Mouse (Mus musculus) cerebellum, adult 2 months (tissue): Measurements from ENCODE around the gene Mslnl. TPM values are rescaled to one million over a fixed set of nuclear protein-coding genes. Genes with fewer than 3 reads are reported as not detected.

Experiments
- DNase-seq, 2 experiments: peaks; one replicate each; pipeline ENCODE4 v3.0.0; 2021
- H3K27ac ChIP-seq: fragments of 200-500 bp; 2 replicates; pipeline ENCODE4 v1.5.1; 2012; ENCODE audit warnings: low read length, control low read depth, inconsistent platforms; ENCODE audit not compliant: insufficient read depth
- H3K27me3 ChIP-seq: fragments of 200-500 bp; 2 replicates; pipeline ENCODE4 v1.6.1; 2012; ENCODE audit warnings: inconsistent platforms, mild to moderate bottlenecking, low read length, moderate library complexity; ENCODE audit not compliant: control insufficient read depth, insufficient read depth
- H3K4me1 ChIP-seq: fragments of 200-500 bp; 2 replicates; pipeline ENCODE4 v1.6.1; 2011; ENCODE audit warnings: low read length; ENCODE audit not compliant: control insufficient read depth, insufficient read depth
- H3K4me3 ChIP-seq: fragments of 200-500 bp; replicated peaks from 2 replicates; pipeline ENCODE3; 2011; ENCODE audit warnings: mild to moderate bottlenecking, low read depth, low read length, control low read depth; ENCODE audit not compliant: insufficient read depth
- CTCF ChIP-seq: fragments of 200-500 bp; IDR thresholded peaks from 2 replicates; pipeline ENCODE4 v1.5.1; 2011; ENCODE audit warnings: low read depth, mild to moderate bottlenecking, control low read depth, low read length, moderate library complexity, borderline replicate concordance; ENCODE audit not compliant: insufficient read depth
- POLR2A ChIP-seq: fragments of 200-500 bp; IDR thresholded peaks from 2 replicates; pipeline ENCODE4 v1.6.1; 2011; ENCODE audit warnings: low read length, control low read depth, borderline replicate concordance; ENCODE audit not compliant: insufficient read depth
- WGBS: fragments of 180-500 bp; shearing (Covaris S2); methylation state at CpG from one replicate; pipeline ENCODE4 v1.1.7; 2018; 5-methylcytosine and 5-hydroxymethylcytosine counted together
- polyA plus RNA-seq: library from polyadenylated mRNA; depleted of rRNA; stranded (reverse); fragments of >200 nt; gene quantifications from 2 replicates; pipeline ENCODE4 v1.2.3, GENCODE M21; 2012; rRNA removed

Gene Mslnl
- polyA plus RNA-seq, 1 experiment: 1.1 TPM

DNA sequence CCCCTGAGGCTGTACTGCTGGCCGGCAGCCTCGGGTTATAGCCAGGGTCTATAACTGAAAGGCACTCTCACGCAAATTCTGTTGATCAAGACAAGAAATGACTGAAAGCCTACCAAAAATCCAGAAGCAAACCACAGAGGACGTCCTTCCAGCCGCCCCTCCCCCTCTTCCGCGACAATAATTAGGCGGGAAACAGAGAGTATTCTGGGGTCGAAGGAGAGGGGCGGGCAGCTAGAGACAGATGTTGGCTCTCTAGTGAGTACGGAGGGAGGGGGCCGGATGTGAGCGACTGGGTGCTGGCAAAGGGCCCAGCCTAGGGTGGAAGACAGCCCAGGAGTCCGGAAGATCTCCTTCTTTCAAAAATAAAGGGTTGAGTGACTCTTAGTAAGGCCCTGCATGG, 56.8 kb downstream of the Mslnl start, which contains the start of gene Fam173a:
TSS of gene Fam173a (minus strand) at position 287 of the 400 bp plus-strand sequence.
- peaks cover 8% of the 10 kb centered on the region for H3K4me1 ChIP-seq
- no peaks in the 10 kb centered on the region for H3K27me3 ChIP-seq
- H3K4me3 ChIP-seq: peak within 1 kb of the TSS; percentile 91
- WGBS: 0% methylated on average over 14 of the region's 14 CpGs
- TF ChIP-seq CTCF (no peak), POLR2A (no peak)
- peak in 1 of 2 experiments; percentile 64 for DNase-seq
- peak within 1 kb of the TSS; percentile 95 for H3K27ac ChIP-seq

DNA sequence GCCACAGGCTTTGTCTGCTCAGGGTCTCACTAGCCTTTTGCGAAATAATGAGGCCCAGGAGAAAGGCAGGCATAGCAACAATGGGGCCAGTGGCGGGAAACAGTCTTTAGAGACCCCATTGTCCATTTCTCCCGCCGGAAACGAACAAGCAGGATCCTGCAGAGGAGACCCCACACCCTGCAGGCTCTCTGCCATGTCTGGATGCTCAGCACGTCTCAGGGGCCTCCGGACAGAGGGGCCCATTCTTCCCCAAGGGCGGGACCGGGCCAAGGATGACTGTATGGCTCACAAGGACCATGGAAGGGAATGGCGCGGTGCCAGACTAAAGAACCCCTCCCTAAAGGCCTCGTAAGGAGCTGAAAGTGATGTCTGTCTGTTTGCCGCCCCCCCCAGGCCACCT, 58.4 kb downstream of the Mslnl start:
- Histone ChIP-seq H3K27ac (no peak overlapping the region), H3K27me3 (no peaks in the 10 kb centered on the region), H3K4me3 (no peak overlapping the region), H3K4me1 (peaks cover 8% of the 10 kb centered on the region)
- 20% methylated on average over 13 of the region's 13 CpGs for WGBS
- DNase-seq: peak in 1 of 2 experiments; percentile 27
- no peak for TF ChIP-seq CTCF

DNA sequence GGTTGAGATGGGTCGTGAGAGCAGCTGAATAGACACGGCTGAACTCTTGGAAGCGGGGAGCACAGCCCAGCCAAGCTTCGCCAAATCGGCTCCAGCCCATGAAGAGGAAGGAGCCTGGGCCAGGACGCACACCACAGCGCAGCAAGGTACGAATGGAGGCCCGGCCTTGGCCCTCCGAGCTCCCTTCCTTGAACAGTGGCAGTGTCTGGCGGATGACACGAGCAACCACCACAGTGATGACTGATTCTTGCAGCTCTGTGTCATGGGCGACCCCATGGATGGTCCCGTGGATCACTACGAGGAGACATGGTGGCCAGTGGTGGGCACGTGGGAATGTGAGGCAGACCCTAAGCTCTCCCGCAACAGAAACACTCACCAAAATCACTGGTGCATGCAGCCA, 59.2 kb downstream of the Mslnl start:
- DNase-seq: no peak
- WGBS: 45% methylated on average over 17 of the region's 17 CpGs
- TF ChIP-seq POLR2A (no peak), CTCF (no peak)
- H3K4me1 ChIP-seq: peaks cover 8% of the 10 kb centered on the region
- H3K27me3 ChIP-seq: no peaks in the 10 kb centered on the region
- no peak overlapping the region for H3K4me3 ChIP-seq
- H3K27ac ChIP-seq: peak overlapping the region; percentile 56; the same call in 1 of the 2 replicates

DNA sequence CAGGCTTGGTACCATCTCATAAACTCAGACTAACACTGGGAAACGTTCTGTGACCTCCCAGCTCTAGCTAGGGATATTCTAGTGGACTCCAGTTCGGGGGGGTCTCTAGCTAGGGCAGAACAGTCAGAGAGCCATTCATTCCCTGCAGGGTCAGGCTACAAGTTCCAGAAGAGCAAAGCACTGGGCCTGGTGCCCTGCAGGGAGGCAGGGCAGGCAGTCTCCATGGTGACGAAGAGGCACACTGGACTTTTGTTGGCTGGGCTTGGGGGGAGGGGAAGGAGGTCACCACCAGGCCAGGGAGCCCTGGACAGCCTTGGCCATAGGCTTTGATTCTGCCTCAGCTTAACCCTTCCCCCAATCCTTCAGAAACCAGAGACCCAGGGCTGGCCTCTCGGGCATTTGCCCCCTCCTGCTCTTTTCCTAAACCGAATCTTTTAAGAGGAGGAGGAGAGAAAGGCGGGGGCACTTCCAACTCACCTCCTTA, 59.8 kb downstream of the Mslnl start, which contains the start of gene AC134908.4:
TSS of gene AC134908.4 (minus strand) at position 51 of the 484 bp plus-strand sequence.
- Histone ChIP-seq H3K27ac (peak within 1 kb of the TSS; percentile 56; the same call in 1 of the 2 replicates), H3K4me3 (peak within 1 kb of the TSS; percentile 42), H3K4me1 (peaks cover 8% of the 10 kb centered on the region), H3K27me3 (no peaks in the 10 kb centered on the region)
- 38% methylated on average over 6 of the region's 6 CpGs for WGBS
- TF ChIP-seq POLR2A (no peak), CTCF (no peak)
- DNase-seq: peak in 1 of 2 experiments; percentile 68

DNA sequence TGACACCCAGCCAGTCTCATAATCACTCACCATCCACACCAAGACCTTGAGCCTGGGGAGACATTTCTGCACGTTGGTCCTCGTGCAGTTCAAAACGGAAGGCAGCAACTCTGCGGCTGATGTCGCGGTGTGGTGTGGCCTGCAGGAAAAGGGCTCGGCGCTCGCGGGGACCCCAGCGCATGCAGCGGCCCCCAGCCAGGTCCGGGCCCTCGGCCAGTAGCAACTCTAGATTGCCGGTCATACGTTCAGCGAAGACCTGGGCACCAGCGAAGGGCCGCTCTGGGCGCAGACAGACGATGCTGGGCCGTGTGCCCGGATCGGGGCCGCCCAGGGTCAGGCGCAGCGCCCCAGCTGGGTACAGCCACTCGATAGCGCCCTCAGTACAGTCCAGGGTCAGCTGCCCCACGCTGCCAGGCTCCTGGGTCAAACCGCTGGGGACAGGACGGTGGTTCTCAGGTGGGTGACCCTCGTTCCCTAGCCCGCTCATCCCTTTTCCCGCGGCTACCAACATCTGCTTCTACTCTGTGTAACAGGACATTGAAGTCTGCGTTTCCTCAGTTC, 60.4 kb downstream of the Mslnl start:
- peaks cover 8% of the 10 kb centered on the region for H3K4me1 ChIP-seq

DNA sequence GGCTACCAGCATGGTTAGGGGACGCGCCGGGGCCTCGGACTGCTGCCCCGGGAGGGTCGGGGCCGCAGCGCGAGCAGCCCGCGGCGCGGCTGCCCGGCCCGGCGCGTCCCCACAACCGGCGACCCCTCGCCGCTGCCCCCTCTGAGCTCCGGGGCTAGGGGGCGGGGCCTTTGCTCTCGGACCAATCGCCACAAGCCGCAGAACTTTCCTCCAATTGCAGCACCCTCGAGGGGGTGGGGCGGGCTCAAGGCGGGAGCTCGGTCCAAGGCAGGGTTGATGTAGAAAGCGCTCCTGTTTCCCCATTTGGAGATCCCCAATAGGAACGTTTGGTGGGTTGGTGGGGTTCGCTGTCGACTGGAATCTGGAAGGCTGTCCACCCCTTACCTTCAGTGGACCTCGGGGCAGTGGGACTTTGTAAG, 61.1 kb downstream of the Mslnl start, which contains the start of gene Metrn:
TSS of gene Metrn (minus strand) at position 186 of the 419 bp plus-strand sequence.
- Histone ChIP-seq H3K4me3 (peak within 1 kb of the TSS; percentile 42), H3K4me1 (peaks cover 8% of the 10 kb centered on the region), H3K27me3 (no peaks in the 10 kb centered on the region), H3K27ac (peak within 1 kb of the TSS; percentile 9; the same call in 1 of the 2 replicates)
- TF ChIP-seq POLR2A (no peak), CTCF (no peak)
- peak in 1 of 2 experiments; percentile 70 for DNase-seq
- WGBS: under 1% methylated on average over 35 of the region's 35 CpGs

More for the DNA sequence above, 60.4 kb downstream of the Mslnl start:
- no peak for DNase-seq
- 5% methylated on average over 37 of the region's 37 CpGs for WGBS
- TF ChIP-seq POLR2A: no peak
- TF ChIP-seq CTCF: no peak
- Histone ChIP-seq H3K4me3 (peak overlapping the region; percentile 42), H3K27me3 (no peaks in the 10 kb centered on the region), H3K27ac (peak overlapping the region; percentile 9; the same call in 1 of the 2 replicates)

Other genes with a start within 250 kb of the Mslnl start
- gene Sstr5, start 238.8 kb upstream of the Mslnl start, polyA plus RNA-seq: 0.11 and 0.16 TPM in 2 replicates
- 35.9 and 38.0 TPM in 2 replicates for gene Sox8, start 165.4 kb upstream of the Mslnl start, polyA plus RNA-seq
- 18.6 and 19.1 TPM in 2 replicates for gene Lmf1, start 157.0 kb upstream of the Mslnl start, polyA plus RNA-seq
- gene Gng13, start 18.9 kb upstream of the Mslnl start, polyA plus RNA-seq: 489 and 519 TPM in 2 replicates
- 3.7 and 4.1 TPM in 2 replicates for gene Chtf18, start 8.6 kb upstream of the Mslnl start, polyA plus RNA-seq
- 96.4 and 97.4 TPM in 2 replicates for gene Rpusd1, start 8.4 kb upstream of the Mslnl start, polyA plus RNA-seq
- gene Msln, start 18.3 kb downstream of the Mslnl start, polyA plus RNA-seq: 0.21 and 0.38 TPM in 2 replicates
- 43.5 and 45.5 TPM in 2 replicates for gene Narfl, start 37.7 kb downstream of the Mslnl start, polyA plus RNA-seq
- 340 and 348 TPM in 2 replicates for gene Haghl, start 49.6 kb downstream of the Mslnl start, polyA plus RNA-seq
- gene Ccdc78, start 50.5 kb downstream of the Mslnl start, polyA plus RNA-seq: 0.47 and 0.79 TPM in 2 replicates
- gene Fam173a, start 56.9 kb downstream of the Mslnl start, polyA plus RNA-seq: 167 and 178 TPM in 2 replicates
- gene AC134908.4, start 59.6 kb downstream of the Mslnl start, polyA plus RNA-seq: 3.3 and 5.0 TPM in 2 replicates
- 534 and 542 TPM in 2 replicates for gene Metrn, start 61.1 kb downstream of the Mslnl start, polyA plus RNA-seq
- gene Fbxl16, start 73.0 kb downstream of the Mslnl start, polyA plus RNA-seq: 187 and 207 TPM in 2 replicates
- 32.8 and 34.2 TPM in 2 replicates for gene Wdr24, start 87.6 kb downstream of the Mslnl start, polyA plus RNA-seq
- 65.8 and 75.2 TPM in 2 replicates for gene Jmjd8, start 92.8 kb downstream of the Mslnl start, polyA plus RNA-seq
- gene Stub1, start 97.4 kb downstream of the Mslnl start, polyA plus RNA-seq: 326 and 333 TPM in 2 replicates
- gene Rhbdl1, start 101.3 kb downstream of the Mslnl start, polyA plus RNA-seq: 111 and 119 TPM in 2 replicates
- 42.9 and 45.9 TPM in 2 replicates for gene Gm20683, start 105.7 kb downstream of the Mslnl start, polyA plus RNA-seq
- gene Rhot2, start 108.8 kb downstream of the Mslnl start, polyA plus RNA-seq: 105 and 121 TPM in 2 replicates
- 21.6 and 26.9 TPM in 2 replicates for gene Wdr90, start 125.5 kb downstream of the Mslnl start, polyA plus RNA-seq
- gene Mcrip2, start 132.7 kb downstream of the Mslnl start, polyA plus RNA-seq: 31.9 and 34.1 TPM in 2 replicates
- 110 and 116 TPM in 2 replicates for gene Mettl26, start 139.0 kb downstream of the Mslnl start, polyA plus RNA-seq
- 0.95 and 1.1 TPM in 2 replicates for gene Wfikkn1, start 144.8 kb downstream of the Mslnl start, polyA plus RNA-seq
- 70.0 and 74.6 TPM in 2 replicates for gene Rab40c, start 183.7 kb downstream of the Mslnl start, polyA plus RNA-seq
- 170 and 191 TPM in 2 replicates for gene Pigq, start 208.9 kb downstream of the Mslnl start, polyA plus RNA-seq
- gene Nhlrc4, start 208.9 kb downstream of the Mslnl start, polyA plus RNA-seq: 1.9 and 2.5 TPM in 2 replicates
- gene A930017K11Rik, start 216.5 kb downstream of the Mslnl start, polyA plus RNA-seq: 13.4 and 14.0 TPM in 2 replicates
- gene Capn15, start 249.8 kb downstream of the Mslnl start, polyA plus RNA-seq: 88.7 and 92.8 TPM in 2 replicates